Mouse (Mus musculus): ENCODE data around the gene Nupr1. TPM values are rescaled to one million over a fixed set of nuclear protein-coding genes. Genes with fewer than 3 reads are reported as not detected.
"Not testable (repeated sequence)": the region's sequence is repeated elsewhere in the genome, so short reads cannot be mapped to it uniquely, and the experiment has no call there.

Gene Nupr1
- polyA plus RNA-seq, 1 experiment from 2014 or later, result 9.5 TPM

GRCm38 (mm10) chr7:126648486-126648885 is 17.8 kb upstream of the Nupr1 start:
- no peak for ATAC-seq
- peak overlapping the region; percentile 96 for H3K27ac ChIP-seq (ENCODE audit: low read length)
- H3K9me3 ChIP-seq (replicated peaks; ENCODE audit: control insufficient read depth, low read length, poor library complexity, severe bottlenecking), result no peaks in the 10 kb centered on the region
- peaks cover 11% of the 10 kb centered on the region for H3K4me1 ChIP-seq (ENCODE audit: control insufficient read depth, insufficient read depth, low read length)
- H3K36me3 ChIP-seq (ENCODE audit: control insufficient read depth, insufficient read depth, low read length), result no peaks in the 10 kb centered on the region
- H3K4me3 ChIP-seq (ENCODE audit: low read depth, low read length), result peak overlapping the region; percentile 69
- H3K27me3 ChIP-seq (ENCODE audit: control insufficient read depth, insufficient read depth, low read depth, low read length), result no peaks in the 10 kb centered on the region
- WGBS, result 77% methylated on average over 4 of the region's 4 CpGs
- H3K4me2 ChIP-seq (ENCODE audit: low read length), result peak overlapping the region; percentile 64
- no peak overlapping the region; the same call in 1 of the 2 replicates for H3K9ac ChIP-seq (ENCODE audit: low read depth, low read length)

DNA sequence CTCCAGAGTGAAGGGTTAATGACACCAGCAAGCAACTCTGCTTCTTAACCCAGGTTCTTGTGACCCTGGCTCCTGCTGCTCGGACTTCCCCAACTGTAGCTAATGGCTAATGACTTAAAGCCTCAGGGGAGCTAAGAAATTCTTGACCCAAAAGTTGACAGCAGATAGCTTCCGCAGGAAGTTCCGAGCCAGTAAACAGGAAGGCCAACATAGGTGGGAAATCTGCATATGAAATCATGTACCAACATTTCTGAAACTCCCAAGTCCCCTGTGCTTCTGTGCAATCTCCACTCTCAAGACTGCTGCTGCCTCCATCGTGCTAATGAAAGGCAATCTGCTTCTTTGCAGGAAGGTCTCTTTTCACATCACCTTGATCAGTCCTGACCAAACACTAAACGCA is 15.0 kb upstream of the Nupr1 start:
- H3K27ac ChIP-seq (ENCODE audit: low read length), result no peak overlapping the region
- H3K36me3 ChIP-seq (ENCODE audit: control insufficient read depth, insufficient read depth, low read length), result no peaks in the 10 kb centered on the region
- H3K9ac ChIP-seq (ENCODE audit: low read depth, low read length), result no peak overlapping the region
- peaks cover 11% of the 10 kb centered on the region for H3K4me1 ChIP-seq (ENCODE audit: control insufficient read depth, insufficient read depth, low read length)
- H3K4me2 ChIP-seq (ENCODE audit: low read length), result no peak overlapping the region
- no peaks in the 10 kb centered on the region for H3K9me3 ChIP-seq (replicated peaks; ENCODE audit: control insufficient read depth, low read length, poor library complexity, severe bottlenecking)
- whole genome bisulfite sequencing, result 67% methylated on average over 5 of the region's 5 CpGs
- H3K4me3 ChIP-seq (ENCODE audit: low read depth, low read length), result no peak overlapping the region
- H3K27me3 ChIP-seq (ENCODE audit: control insufficient read depth, insufficient read depth, low read depth, low read length), result no peaks in the 10 kb centered on the region
- ATAC-seq, result no peak

DNA sequence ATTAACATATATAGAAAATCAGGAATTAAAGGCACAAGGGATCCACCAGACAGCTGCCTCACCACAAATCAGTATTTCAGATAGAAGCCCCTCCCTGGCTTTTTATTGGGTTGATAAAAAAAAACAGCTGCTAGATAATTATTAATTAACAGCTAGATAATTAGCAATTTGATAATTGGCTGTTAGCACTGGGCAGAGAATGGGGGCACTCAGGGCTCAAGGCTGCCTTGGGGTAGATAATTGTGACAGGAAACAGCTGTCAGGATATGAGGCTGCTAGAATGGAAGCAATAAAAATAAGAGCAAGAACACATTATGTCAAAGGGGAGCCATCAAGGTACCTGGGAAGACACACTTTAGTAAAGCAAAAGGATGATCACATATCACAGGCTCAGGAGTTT is 14.3 kb upstream of the Nupr1 start:
- H3K4me3 ChIP-seq (ENCODE audit: low read depth, low read length), result no peak overlapping the region
- no peaks in the 10 kb centered on the region for H3K27me3 ChIP-seq (ENCODE audit: control insufficient read depth, insufficient read depth, low read depth, low read length)
- H3K9ac ChIP-seq (ENCODE audit: low read depth, low read length), result no peak overlapping the region
- peaks cover 4% of the 10 kb centered on the region for H3K4me1 ChIP-seq (ENCODE audit: control insufficient read depth, insufficient read depth, low read length)
- H3K27ac ChIP-seq (ENCODE audit: low read length), result no peak overlapping the region
- no peaks in the 10 kb centered on the region for H3K9me3 ChIP-seq (replicated peaks; ENCODE audit: control insufficient read depth, low read length, poor library complexity, severe bottlenecking)
- ATAC-seq, result no peak
- no peaks in the 10 kb centered on the region for H3K36me3 ChIP-seq (ENCODE audit: control insufficient read depth, insufficient read depth, low read length)
- no peak overlapping the region for H3K4me2 ChIP-seq (ENCODE audit: low read length)

- Histone ChIP-seq H3K27me3 (ENCODE audit: control insufficient read depth, insufficient read depth, low read depth, low read length) (no peaks in the 10 kb centered on the region), H3K9me3 (replicated peaks; ENCODE audit: control insufficient read depth, low read length, poor library complexity, severe bottlenecking) (no peaks in the 10 kb centered on the region), H3K36me3 (ENCODE audit: control insufficient read depth, insufficient read depth, low read length) (no peaks in the 10 kb centered on the region), H3K4me1 (ENCODE audit: control insufficient read depth, insufficient read depth, low read length) (peaks cover 3% of the 10 kb centered on the region; the same call in 1 of the 2 replicates), H3K4me2 (ENCODE audit: low read length) (no peak overlapping the region), H3K4me3 (ENCODE audit: low read depth, low read length) (no peak overlapping the region), H3K9ac (ENCODE audit: low read depth, low read length) (no peak overlapping the region), H3K27ac (ENCODE audit: low read length) (no peak overlapping the region)
- 72% methylated on average over 3 of the region's 3 CpGs for WGBS
- no peak for ATAC-seq
These were observed 13.7 kb upstream of the Nupr1 start for GRCm38 (mm10) chr7:126644345-126644744.

DNA sequence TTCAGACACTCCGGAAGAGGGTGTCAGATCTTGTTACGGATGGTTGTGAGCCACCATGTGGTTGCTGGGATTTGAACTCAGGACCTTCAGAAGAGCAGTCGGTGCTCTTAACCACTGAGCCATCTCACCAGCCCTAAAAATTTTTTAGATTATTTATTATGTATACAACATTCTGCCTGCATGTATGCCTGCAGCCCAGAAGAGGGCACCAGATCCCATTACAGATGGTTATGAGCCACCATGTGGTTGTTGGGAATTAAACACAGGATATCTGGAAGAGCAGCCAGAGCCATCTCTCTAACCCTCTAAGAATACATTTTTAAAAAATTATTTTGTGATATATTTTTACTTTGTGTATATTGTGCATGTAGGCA is 12.6 kb upstream of the Nupr1 start:
- H3K36me3 ChIP-seq (ENCODE audit: control insufficient read depth, insufficient read depth, low read length); H3K27me3 ChIP-seq (ENCODE audit: control insufficient read depth, insufficient read depth, low read depth, low read length); H3K9me3 ChIP-seq (replicated peaks; ENCODE audit: control insufficient read depth, low read length, poor library complexity, severe bottlenecking); ATAC-seq; H3K4me2 ChIP-seq (ENCODE audit: low read length); H3K27ac ChIP-seq (ENCODE audit: low read length); H3K9ac ChIP-seq (ENCODE audit: low read depth, low read length); H3K4me3 ChIP-seq (ENCODE audit: low read depth, low read length); H3K4me1 ChIP-seq (ENCODE audit: control insufficient read depth, insufficient read depth, low read length): not testable (repeated sequence)
- WGBS, result 71% methylated on average over 2 of the region's 3 CpGs

DNA sequence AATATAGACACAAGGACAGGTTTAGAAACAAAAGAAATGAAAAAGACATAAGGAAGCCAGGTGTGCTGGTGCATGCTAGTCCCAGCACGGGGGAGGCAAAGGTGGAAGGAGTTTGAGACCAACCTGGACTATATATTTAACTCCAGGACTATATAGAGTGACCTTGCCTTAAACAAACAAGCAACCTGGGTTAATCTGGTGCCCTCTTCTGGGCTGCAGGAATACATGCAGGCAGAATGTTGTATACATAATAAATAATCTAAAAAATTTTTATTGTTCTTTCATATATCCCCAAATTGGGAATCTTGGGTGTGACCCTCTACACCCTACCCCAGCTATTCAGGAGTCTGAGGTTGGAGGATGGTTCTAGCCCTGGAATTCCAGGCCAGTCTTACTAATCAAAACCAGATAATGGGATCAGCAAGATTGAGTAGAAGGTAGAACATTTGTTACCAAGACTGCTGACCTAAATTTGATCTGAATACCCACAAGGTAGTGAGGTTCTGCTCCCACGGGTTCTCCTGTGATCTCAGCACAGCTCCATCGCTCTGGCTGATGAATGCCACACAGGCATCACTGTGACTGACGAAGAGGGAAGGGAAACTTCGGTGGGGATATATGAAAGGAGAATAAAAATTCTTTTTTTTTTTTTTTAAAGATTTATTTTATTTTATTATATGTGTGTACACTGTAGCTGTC is 12.0 kb upstream of the Nupr1 start:
- 69% methylated on average over 5 of the region's 5 CpGs for WGBS
- H3K27ac ChIP-seq (ENCODE audit: low read length), result no peak overlapping the region
- H3K9me3 ChIP-seq (replicated peaks; ENCODE audit: control insufficient read depth, low read length, poor library complexity, severe bottlenecking), result no peaks in the 10 kb centered on the region
- H3K4me1 ChIP-seq (ENCODE audit: control insufficient read depth, insufficient read depth, low read length), result no peaks in the 10 kb centered on the region
- no peaks in the 10 kb centered on the region for H3K36me3 ChIP-seq (ENCODE audit: control insufficient read depth, insufficient read depth, low read length)
- H3K4me2 ChIP-seq (ENCODE audit: low read length), result no peak overlapping the region
- no peaks in the 10 kb centered on the region for H3K27me3 ChIP-seq (ENCODE audit: control insufficient read depth, insufficient read depth, low read depth, low read length)
- ATAC-seq, result no peak
- no peak overlapping the region for H3K4me3 ChIP-seq (ENCODE audit: low read depth, low read length)
- H3K9ac ChIP-seq (ENCODE audit: low read depth, low read length), result no peak overlapping the region

DNA sequence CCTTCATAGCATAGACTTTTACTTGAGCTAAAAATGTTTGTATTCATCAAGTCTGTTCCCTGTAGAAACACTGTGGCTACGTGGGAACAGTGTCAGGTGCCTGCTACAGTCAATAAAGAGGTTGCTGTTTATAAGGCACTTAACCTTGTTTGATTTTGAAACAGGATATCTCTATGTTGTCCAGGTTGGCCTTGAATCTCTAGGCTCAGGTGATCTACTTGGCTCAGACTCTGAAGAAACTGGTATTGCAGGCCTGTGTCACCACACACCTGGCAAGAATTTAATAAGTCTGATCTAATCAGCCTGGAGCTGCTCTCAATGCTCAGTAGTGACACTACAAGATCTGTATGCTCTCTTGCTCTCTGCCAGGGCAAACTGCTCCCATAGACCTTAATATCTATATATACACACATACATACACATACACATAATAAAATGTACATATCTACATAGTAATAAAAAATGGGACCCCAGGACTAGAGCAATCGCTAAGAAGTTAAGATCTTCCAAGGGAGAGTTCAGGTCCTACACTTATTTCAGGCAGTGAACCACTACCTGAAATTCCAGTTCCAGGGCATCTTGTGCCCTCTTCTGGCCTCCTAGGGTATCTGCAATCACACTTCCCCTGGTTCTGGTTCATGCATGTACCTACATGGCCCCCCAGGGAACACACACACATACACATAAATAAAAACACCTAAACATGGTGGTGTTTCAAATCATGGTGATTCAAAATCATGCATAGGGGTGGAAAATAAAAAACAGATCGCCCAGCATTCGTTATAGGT is 6.3 kb upstream of the Nupr1 start:
- no peak overlapping the region for H3K4me3 ChIP-seq (ENCODE audit: low read depth, low read length)
- H3K36me3 ChIP-seq (ENCODE audit: control insufficient read depth, insufficient read depth, low read length), result no peaks in the 10 kb centered on the region
- H3K27me3 ChIP-seq (ENCODE audit: control insufficient read depth, insufficient read depth, low read depth, low read length), result no peaks in the 10 kb centered on the region
- no peak overlapping the region for H3K4me2 ChIP-seq (ENCODE audit: low read length)
- H3K9me3 ChIP-seq (replicated peaks; ENCODE audit: control insufficient read depth, low read length, poor library complexity, severe bottlenecking), result no peaks in the 10 kb centered on the region
- no peak overlapping the region for H3K9ac ChIP-seq (ENCODE audit: low read depth, low read length)
- H3K27ac ChIP-seq (ENCODE audit: low read length), result no peak overlapping the region
- no peaks in the 10 kb centered on the region for H3K4me1 ChIP-seq (ENCODE audit: control insufficient read depth, insufficient read depth, low read length)
- no peak for ATAC-seq
- WGBS, result 17% methylated on average over 4 of the region's 4 CpGs

GRCm38 (mm10) chr7:126635375-126635774 is 4.7 kb upstream of the Nupr1 start:
- Histone ChIP-seq H3K9me3 (replicated peaks; ENCODE audit: control insufficient read depth, low read length, poor library complexity, severe bottlenecking) (no peaks in the 10 kb centered on the region), H3K27me3 (ENCODE audit: control insufficient read depth, insufficient read depth, low read depth, low read length) (no peaks in the 10 kb centered on the region), H3K4me1 (ENCODE audit: control insufficient read depth, insufficient read depth, low read length) (no peaks in the 10 kb centered on the region), H3K9ac (ENCODE audit: low read depth, low read length) (no peak overlapping the region), H3K4me3 (ENCODE audit: low read depth, low read length) (no peak overlapping the region), H3K4me2 (ENCODE audit: low read length) (no peak overlapping the region), H3K36me3 (ENCODE audit: control insufficient read depth, insufficient read depth, low read length) (no peaks in the 10 kb centered on the region), H3K27ac (ENCODE audit: low read length) (no peak overlapping the region)
- ATAC-seq, result no peak

DNA sequence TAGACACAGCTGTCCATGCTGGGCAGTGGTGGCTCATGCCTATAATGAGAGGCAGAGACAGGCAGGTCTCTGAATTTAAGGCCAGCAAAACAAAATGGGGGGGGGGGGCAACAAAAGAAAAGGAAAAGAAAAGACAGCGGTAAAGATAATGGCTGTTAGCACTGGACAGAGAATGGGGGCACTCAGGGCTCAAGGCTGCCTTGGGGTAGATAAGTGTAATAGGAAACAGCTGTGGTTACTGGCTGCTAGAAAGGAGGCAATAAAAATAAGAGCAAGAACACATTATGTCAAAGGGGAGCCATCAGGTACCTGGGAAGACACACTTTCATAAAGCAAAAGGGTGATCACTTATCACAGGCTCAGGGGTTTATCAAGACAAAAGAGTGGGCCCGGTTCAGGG is 1.8 kb upstream of the Nupr1 start:
- no peak overlapping the region for H3K9ac ChIP-seq (ENCODE audit: low read depth, low read length)
- no peak overlapping the region for H3K4me3 ChIP-seq (ENCODE audit: low read depth, low read length)
- H3K4me1 ChIP-seq (ENCODE audit: control insufficient read depth, insufficient read depth, low read length), result no peaks in the 10 kb centered on the region
- no peak overlapping the region for H3K27ac ChIP-seq (ENCODE audit: low read length)
- WGBS, result 93% methylated on average over 2 of the region's 2 CpGs
- H3K27me3 ChIP-seq (ENCODE audit: control insufficient read depth, insufficient read depth, low read depth, low read length), result no peaks in the 10 kb centered on the region
- no peaks in the 10 kb centered on the region for H3K36me3 ChIP-seq (ENCODE audit: control insufficient read depth, insufficient read depth, low read length)
- no peaks in the 10 kb centered on the region for H3K9me3 ChIP-seq (replicated peaks; ENCODE audit: control insufficient read depth, low read length, poor library complexity, severe bottlenecking)
- no peak for ATAC-seq
- H3K4me2 ChIP-seq (ENCODE audit: low read length), result no peak overlapping the region

Data from midbrain, embryonic 16.5 days (tissue).